Mouse (Mus musculus): ENCODE measurements at regions not wholly inside any gene's neighbourhood (a gene's known extent, or its start where the extent isn't known, plus 50 kb on each side); places are given as distances from the start of the nearest gene placed in this dataset.

DNA sequence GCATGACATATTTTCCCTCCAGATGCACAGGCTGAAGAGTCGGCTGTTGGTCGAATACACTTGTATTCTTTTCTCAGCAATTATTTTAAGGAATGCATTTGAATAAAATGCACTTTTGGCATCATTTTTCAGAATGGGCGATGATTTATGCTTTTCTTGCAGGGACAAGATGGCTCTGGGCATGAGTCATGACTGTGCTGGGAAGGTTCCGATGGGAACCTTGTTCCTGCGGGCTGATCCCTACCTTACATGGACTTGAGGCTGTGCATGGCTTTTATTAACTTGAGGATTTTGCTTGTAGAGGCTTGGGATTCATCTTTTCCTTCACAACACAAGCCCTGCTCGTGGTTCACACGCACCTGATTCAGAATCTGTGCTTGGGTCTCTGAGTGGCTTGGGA is 481.7 kb upstream of the Jag1 start:
- no peak for DNase-seq (ENCODE audit: low spot score in 2 of 2)

- DNase-seq (ENCODE audit: low spot score in 2 of 2) = no peak
Observed at GRCm38 (mm10) chr2:137594509-137594908, 478.1 kb upstream of the Jag1 start.

- DNase-seq (ENCODE audit: low spot score in 2 of 2) = no peak
Observed at GRCm38 (mm10) chr2:137591551-137591950, 475.1 kb upstream of the Jag1 start.

DNA sequence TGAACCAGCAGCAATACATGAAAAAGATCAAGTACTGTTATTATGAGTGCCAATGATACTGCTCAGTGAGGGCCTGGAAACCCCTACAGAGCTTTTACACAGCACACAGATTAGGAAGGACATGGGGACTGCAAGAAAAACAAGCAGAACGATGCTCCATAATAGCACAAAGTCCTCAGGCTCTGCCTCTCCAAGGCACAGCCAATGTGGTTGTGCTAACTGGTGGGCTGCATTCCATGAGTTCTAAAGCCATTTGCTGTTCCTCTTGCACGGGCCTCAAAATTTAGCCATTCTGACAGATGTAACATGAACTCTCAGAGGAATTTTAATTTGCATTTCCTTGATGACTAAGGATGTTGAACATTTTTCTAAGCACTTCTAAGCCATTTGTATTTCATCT is 465.0 kb upstream of the Jag1 start:
- DNase-seq (ENCODE audit: low spot score in 2 of 2) = no peak

DNA sequence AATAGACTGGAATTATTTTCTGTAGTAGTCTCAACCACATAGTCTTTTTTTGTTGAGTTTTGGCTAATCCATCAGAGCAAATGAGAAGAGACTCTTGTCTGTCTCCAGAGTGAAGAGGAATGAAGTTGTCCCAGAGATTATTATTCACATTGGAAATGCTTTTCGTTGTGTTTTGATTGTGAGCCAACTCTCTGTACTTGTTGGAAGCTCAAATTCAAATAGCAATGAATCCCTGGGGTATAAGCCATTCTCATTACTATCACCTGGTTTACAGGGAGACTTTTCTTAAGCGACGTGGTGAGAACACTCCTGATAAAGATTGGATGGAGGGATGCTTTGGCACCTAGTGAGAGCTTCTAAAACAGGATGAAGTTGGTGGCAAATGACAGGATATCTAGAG is 459.3 kb upstream of the Jag1 start:
- DNase-seq (ENCODE audit: low spot score in 2 of 2) = no peak

DNA sequence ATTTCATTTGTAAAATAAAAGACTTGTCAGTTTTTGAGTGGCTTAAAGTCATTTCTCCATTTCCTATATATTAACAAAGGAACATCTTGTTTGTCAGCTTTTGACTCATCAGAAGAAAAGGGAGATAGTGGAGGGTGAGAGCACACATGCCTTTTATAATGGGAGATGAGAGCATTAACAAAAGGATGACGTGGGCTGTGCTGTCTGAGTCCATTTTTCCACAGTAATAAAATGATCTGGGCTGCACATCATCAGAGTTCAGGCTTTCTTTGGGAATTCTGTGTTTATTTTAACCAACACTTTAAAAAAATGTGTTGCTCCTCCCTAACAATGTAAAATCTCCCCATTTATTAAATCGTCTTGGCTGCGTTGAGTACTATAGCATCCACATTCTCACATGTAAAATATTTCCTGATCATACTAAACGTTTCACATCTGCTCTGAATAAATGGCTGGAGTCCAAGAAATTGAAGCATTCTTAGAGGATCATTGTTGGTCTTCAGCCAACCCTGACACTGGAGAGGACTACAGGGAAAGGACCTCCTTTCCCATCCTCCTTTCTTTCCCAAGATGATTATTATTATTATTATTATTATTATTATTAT is 458.5 kb upstream of the Jag1 start:
- DNase-seq (ENCODE audit: low spot score in 2 of 2) = no peak

- no peak for DNase-seq (ENCODE audit: low spot score in 2 of 2)
Observed at GRCm38 (mm10) chr2:137571146-137571545, 454.7 kb upstream of the Jag1 start.

DNA sequence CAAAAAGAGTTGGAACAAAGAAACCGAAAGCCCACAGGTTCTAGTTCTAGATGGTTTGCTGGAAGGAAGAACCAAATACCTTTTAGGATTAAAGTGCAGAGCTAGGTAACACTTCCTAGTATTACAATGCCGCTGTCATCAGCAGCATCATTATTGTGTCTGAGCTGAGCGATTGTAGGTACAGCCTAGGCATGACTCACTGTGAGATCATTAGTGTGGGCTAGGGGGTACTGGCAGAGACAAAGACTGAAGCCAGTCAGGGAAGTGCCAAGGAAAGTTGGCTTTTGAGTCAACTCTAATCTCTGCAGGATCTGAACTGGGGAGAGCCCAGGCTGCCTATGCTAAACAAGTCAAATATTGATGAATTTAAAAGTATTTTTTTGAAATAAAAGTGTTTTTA is 450.2 kb upstream of the Jag1 start:
- DNase-seq (ENCODE audit: low spot score in 2 of 2) = no peak

DNA sequence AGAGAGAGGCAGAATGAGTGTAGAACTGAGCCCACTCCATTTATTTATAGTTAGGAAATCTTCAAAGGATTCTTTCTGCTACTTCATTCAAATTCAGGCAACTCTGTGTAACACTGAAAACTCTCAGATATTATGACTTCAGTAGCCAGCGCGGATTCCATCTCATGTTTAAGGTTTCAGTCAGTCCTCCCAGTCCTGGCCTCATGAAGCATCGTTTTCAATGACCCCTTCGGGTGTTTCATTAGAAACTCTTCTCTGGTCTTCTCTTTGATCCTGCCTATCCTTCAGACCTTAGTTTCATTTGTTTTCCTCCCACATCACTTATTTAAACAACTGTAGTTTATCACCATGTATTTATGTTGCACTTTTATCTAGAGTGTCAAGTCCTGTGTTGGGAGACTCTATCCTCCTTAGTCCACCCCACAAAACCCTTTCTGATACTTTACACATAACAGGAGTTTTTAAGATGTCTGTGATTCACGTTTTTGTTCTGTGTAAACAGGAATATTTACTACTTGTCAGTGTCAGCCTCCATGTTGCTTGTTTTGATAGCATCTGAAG is 447.7 kb upstream of the Jag1 start:
- DNase-seq (ENCODE audit: low spot score in 2 of 2) = no peak

DNA sequence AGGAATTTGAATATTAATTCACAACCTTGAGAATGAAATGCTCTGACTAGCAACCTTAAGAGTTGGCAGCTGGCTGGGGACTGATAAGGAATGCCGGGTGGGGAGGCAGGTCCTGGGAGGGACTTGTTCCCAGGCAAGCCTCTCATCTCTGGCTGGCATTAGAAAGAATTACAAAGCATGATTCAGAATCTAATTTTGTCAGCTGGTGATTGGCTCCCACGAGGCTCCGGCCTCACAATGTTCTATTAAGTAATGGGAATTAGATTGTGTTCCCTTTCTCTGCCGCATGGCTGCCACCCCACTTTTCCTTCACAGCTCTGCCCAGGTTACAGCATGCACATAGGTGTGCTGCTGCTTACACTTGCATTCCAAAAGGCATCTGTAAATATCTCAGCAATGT is 443.9 kb upstream of the Jag1 start:
- DNase-seq (ENCODE audit: low spot score in 2 of 2) = peak; percentile 2 to 18

- DNase-seq (ENCODE audit: low spot score in 2 of 2) = no peak
Observed at GRCm38 (mm10) chr2:137553871-137554270, 437.4 kb upstream of the Jag1 start.

DNA sequence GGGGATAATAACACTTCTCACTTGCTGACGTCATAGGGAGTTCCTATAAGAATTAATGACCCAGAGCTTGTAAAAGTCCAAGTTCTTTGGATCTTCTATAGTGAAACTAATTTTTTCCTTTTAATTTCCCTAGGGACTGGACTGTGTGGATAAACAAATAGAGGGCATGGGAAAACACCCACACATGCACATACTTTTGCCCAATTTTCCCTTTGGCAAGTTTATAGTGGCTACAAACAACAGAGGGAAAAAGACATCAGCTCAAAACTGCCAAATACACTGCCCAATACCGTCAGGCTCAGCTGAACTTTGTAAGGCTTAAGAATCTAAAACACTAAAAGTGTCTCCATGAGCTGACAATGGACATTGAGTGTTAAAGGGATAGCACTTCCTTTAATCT is 420.1 kb upstream of the Jag1 start:
- DNase-seq (ENCODE audit: low spot score in 2 of 2) = no peak

DNA sequence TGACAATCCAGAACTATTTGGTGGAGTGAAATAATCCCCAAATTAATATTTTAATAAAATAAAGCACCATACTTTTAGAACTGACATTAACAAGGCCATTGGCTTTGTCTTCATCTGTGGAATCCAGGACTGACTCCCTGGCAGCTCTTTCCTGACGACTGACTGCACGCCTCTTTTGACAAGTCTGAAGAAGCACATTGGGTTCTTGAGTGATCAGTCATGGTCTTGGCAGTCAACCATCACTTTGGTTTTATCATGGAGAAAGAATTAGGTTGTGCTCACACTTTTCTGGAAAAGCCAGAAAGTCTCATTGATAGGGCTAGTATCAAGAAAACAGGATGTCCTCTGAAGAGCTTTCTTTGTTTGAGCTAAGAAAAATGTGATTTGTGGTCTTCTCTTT is 399.8 kb upstream of the Jag1 start:
- DNase-seq (ENCODE audit: low spot score in 2 of 2) = no peak

GRCm38 (mm10) chr2:137515043-137515442 is 398.6 kb upstream of the Jag1 start:
- no peak for DNase-seq (ENCODE audit: low spot score in 2 of 2)

- DNase-seq (ENCODE audit: low spot score in 2 of 2) = no peak
Observed at GRCm38 (mm10) chr2:137513895-137514506, 397.6 kb upstream of the Jag1 start.

DNA sequence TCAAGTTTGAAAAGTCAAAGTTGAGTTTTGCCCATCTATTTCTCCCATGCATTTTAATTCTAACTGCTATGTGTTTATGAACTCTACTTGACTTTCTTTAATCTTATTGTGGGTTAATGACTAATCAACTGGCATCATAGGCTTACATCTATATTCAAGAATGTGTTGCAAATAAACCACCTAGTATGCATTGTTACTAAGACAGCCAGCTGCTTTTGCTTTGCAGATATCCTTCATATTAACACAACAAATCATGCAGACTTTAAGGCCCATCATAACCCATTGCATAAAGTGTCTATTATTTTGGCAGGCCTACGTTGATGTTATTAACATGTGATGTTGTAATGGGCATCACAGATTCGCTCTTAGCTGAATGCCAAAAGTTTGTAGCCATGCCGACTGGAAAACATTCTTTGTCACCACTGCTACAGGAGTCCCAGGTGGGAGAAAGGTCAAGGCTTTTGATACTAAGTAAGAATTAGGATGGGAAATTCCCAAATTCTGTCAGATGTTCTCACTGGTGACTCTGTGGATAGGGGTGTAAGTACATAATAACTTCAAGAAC is 394.3 kb upstream of the Jag1 start:
- no peak for DNase-seq (ENCODE audit: low spot score in 2 of 2)

DNA sequence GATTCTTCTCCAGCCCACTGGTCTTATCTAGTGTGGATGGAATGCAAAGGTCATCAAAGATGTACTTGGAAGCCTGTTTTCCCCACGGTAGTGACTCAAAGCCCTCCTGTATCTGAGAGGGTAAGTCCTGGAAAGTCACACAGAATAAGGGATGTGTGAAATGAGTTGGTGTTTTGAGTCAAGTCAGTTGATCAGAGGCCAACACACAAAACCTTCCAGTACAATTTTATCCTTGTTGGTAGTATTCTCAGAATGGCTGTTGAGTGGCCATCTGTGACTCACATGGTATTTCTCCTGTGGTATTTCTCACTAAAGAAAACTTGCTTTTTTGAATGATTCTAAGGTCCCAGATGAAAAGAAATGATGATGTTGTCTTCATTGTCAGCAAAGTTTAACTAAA is 384.8 kb upstream of the Jag1 start:
- no peak for DNase-seq (ENCODE audit: low spot score in 2 of 2)

GRCm38 (mm10) chr2:137497616-137498015 is 381.2 kb upstream of the Jag1 start:
- DNase-seq (ENCODE audit: low spot score in 2 of 2) = no peak

DNA sequence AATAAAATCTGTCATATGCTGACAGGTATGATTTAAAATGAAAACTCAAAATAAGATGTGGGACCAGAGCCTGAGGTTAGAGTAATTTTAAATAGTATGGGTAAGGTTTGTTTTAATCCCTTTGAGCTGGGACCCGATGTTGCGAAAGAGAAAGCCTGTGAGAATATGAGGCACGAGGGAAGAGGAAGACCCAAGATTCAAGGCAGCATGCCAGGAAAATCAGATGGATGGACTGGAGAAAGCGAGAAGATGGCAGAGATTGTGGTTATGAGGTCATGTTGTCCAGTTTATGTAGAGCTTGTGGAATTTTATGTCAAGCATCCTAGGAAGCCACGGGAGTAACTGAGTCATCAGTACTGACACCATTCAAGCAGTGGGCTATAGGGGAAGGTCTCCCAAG is 377.2 kb upstream of the Jag1 start:
- no peak for DNase-seq (ENCODE audit: low spot score in 2 of 2)

DNA sequence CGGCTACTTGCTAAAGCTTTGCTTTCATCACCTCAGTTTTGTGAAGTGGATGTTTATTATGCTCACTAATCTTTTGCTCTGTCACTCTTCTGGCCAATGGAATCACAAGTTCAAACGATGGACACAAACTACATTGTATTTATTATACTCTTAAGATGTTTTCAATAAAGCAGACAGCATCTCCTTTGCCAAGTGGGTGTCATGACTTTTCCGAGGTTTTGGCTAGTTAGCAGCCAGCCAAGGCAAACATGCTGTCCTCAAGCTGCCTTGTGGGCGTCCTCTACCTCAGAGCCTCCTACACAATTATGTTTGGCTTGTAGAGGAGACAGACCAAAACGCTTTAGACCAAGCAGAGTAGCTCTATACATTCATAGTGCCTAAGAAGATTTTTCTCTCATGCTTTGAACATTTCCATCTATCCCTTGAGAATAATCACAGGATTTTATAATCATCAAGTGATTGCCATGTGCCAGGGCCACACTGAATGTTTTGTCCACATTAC is 372.8 kb upstream of the Jag1 start:
- no peak for DNase-seq (ENCODE audit: low spot score in 2 of 2)

GRCm38 (mm10) chr2:137468769-137469168 is 352.3 kb upstream of the Jag1 start:
- DNase-seq (ENCODE audit: low spot score in 2 of 2) = no peak

GRCm38 (mm10) chr2:137457061-137457753 is 340.8 kb upstream of the Jag1 start:
- DNase-seq (ENCODE audit: low spot score in 2 of 2) = no peak

All from adrenal gland, adult 18-20 months (tissue).